Mouse (Mus musculus) liver, embryonic 13.5 days (tissue): ENCODE measurements around the gene Rwdd3. TPM values are rescaled to one million over a fixed set of nuclear protein-coding genes. Genes with fewer than 3 reads are reported as not detected.

Experiments
- ATAC-seq: fragments of 200-750 bp; cut with Nextera tagmentation; 2 replicates; pipeline ENCODE4 v1.8.0; 2017; ENCODE audit warnings: low read depth, mild to moderate bottlenecking, moderate number of reproducible peaks, moderate library complexity
- DNase-seq: peaks from one replicate; pipeline ENCODE4 v3.0.0; 2022
- H3K27ac ChIP-seq: fragments of 300-500 bp; sonication (generic); 2 replicates; pipeline ENCODE4 v1.5.1; 2015; ENCODE audit warnings: moderate library complexity, mild to moderate bottlenecking, inconsistent platforms
- H3K27me3 ChIP-seq: fragments of 300-500 bp; sonication (generic); 2 replicates; pipeline ENCODE4 v1.6.1; 2015; ENCODE audit warnings: mild to moderate bottlenecking, inconsistent platforms
- H3K36me3 ChIP-seq: fragments of 300-500 bp; sonication (generic); 2 replicates; pipeline ENCODE4 v1.6.1; 2015; ENCODE audit warnings: mild to moderate bottlenecking, inconsistent platforms
- H3K4me1 ChIP-seq: fragments of 300-500 bp; sonication (generic); replicated peaks from 2 replicates; pipeline ENCODE4 v1.6.1; 2015; ENCODE audit warnings: inconsistent platforms
- H3K4me2 ChIP-seq: fragments of 300-500 bp; sonication (generic); 2 replicates; pipeline ENCODE4 v1.6.1; 2015; ENCODE audit warnings: inconsistent platforms, mild to moderate bottlenecking, moderate library complexity
- H3K4me3 ChIP-seq: fragments of 300-500 bp; sonication (generic); replicated peaks from 2 replicates; pipeline ENCODE4 v1.5.1; 2015; ENCODE audit warnings: mild to moderate bottlenecking, inconsistent platforms
- H3K9ac ChIP-seq: fragments of 300-500 bp; sonication (generic); 2 replicates; pipeline ENCODE4 v1.6.1; 2015; ENCODE audit warnings: mild to moderate bottlenecking, inconsistent platforms
- H3K9me3 ChIP-seq: fragments of 300-500 bp; sonication (generic); replicated peaks from 2 replicates; pipeline ENCODE4 v1.6.1; 2016; ENCODE audit warnings: inconsistent platforms
- WGBS: fragments of 180-500 bp; shearing (Covaris S2); methylation state at CpG from one replicate; pipeline ENCODE4 v1.1.7; 2015; ENCODE audit not compliant: insufficient replicate concordance; 5-methylcytosine and 5-hydroxymethylcytosine counted together
- polyA plus RNA-seq: library from polyadenylated mRNA; unstranded; fragments of >200 nt; fragmentation: Nextera tagmentation; extraction: Ambion mirVana; gene quantifications from 2 replicates; pipeline ENCODE4 v1.2.1, GENCODE M21; 2015

The Rwdd3 gene
- polyA plus RNA-seq, 1 experiment from 2014 or later: 1.9 TPM

DNA sequence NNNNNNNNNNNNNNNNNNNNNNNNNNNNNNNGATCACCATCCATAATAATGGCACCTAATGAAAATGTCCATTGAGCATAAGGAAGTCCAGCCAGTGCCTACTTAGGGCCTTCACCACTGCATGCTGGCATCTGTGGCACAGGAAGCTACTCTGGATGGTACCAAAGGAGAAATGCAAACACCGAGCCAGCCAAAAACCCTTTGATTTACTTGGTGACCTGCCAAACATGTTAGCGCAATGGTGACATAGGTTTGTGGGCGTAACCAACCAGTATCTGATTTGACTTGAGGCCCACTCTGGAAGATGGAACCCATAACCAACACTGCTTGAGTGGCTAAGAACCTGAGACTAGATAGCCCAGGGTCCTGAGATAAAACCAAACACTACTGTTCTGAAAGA, 13.7 kb upstream of the Rwdd3 start:
- peaks cover 9% of the 10 kb centered on the region for H3K4me1 ChIP-seq
- H3K4me2 ChIP-seq: no peak overlapping the region
- H3K9me3 ChIP-seq: no peaks in the 10 kb centered on the region
- WGBS: 84% methylated on average over 3 of the region's 3 CpGs
- ATAC-seq: no peak
- H3K27ac ChIP-seq: no peak overlapping the region
- no peaks in the 10 kb centered on the region for H3K27me3 ChIP-seq
- H3K36me3 ChIP-seq: no peaks in the 10 kb centered on the region
- no peak overlapping the region for H3K9ac ChIP-seq
- DNase-seq: no peak
- no peak overlapping the region for H3K4me3 ChIP-seq

DNA sequence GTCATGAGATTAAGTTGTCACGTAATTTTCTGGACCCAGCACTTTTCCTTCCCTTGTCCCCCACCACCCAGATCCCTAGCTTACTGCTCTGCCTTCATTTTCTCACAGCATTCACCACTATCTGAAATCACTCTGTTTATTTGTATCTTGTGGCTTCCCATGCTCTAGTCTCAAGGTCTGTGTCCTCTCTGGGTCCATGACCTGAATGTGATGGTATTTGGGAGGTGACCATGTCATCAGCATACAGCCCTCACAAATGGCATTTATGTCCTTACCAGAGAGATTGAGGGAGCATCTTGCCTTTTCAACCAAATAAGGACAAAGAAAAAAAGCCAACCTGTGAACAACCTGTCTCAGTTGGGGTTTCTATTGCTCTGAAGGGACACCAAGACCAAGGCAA, 4.5 kb upstream of the Rwdd3 start:
- H3K27me3 ChIP-seq: no peaks in the 10 kb centered on the region
- H3K4me3 ChIP-seq: no peak overlapping the region
- ATAC-seq (no peak), DNase-seq (no peak)
- no peaks in the 10 kb centered on the region for H3K36me3 ChIP-seq
- no peak overlapping the region for H3K9ac ChIP-seq
- WGBS: 86% methylated on average over 1 of the region's 1 CpGs
- peaks cover 32% of the 10 kb centered on the region for H3K4me1 ChIP-seq
- H3K9me3 ChIP-seq: 0 out of 2 replicates have a peak, but pooled peaks cover 3% of the 10 kb centered on the region
- H3K27ac ChIP-seq: no peak overlapping the region
- H3K4me2 ChIP-seq: no peak overlapping the region

DNA sequence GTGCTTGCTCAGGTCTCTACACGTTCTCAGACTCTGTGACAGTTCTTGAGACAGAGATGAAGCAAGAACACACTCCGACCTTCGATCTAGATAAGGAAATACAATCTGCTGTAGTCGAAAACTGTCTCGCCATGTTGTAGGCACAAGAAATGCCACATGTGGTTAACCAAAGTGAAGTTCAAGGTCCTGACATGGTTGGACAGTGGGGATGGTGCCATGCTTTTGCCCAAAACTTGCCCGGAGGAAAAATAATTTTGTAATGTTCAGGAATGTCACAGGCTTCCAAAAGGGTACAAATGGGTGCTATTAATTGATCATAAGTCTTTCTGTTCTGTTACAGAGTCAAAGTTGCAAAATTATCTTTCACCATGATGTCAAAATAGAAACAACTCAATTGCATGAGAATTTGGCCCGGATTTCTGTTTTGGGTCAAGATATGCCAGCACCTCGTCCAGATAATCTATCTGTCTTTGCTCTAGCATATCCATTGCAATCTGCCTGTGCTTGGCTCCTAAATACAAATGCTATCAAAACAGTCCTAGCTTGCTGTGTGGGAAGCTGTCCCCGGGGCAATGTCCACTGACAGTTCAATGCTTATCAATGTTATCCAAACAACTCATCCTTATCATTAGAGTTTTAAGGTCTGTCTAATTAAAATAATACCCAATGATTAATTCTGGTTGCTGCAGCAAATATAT, 2.9 kb upstream of the Rwdd3 start:
- no peaks in the 10 kb centered on the region for H3K36me3 ChIP-seq
- H3K4me3 ChIP-seq: no peak overlapping the region
- no peak overlapping the region for H3K27ac ChIP-seq
- no peak for DNase-seq
- H3K9ac ChIP-seq: no peak overlapping the region
- no peaks in the 10 kb centered on the region for H3K27me3 ChIP-seq
- peaks cover 48% of the 10 kb centered on the region for H3K4me1 ChIP-seq
- H3K4me2 ChIP-seq: no peak overlapping the region
- no peak for ATAC-seq
- WGBS: 30% methylated on average over 9 of the region's 9 CpGs
- H3K9me3 ChIP-seq: 0 out of 2 replicates have a peak, but pooled peaks cover 3% of the 10 kb centered on the region

DNA sequence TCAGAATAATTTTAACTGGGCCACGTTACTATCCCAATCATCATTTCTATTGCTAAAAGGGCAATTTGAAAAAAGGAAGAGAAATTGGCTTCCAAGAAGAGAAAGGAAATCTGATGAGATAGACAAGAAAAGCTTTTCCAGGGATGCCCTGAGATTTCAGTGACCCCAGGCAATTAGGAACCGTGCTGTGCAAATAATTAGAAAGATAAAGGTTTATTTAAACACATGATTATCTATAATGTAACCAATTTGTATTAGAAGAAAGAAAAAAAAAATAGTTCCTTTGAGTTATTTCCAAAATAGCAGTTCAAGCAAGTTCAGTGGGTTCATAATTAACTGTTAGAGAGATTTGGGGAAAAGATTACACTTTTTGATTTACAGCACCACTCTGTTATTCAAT, 1.2 kb upstream of the Rwdd3 start:
- WGBS: 72% methylated on average over 2 of the region's 2 CpGs
- H3K27ac ChIP-seq: no peak overlapping the region
- no peaks in the 10 kb centered on the region for H3K27me3 ChIP-seq
- H3K9me3 ChIP-seq: 0 out of 2 replicates have a peak, but pooled peaks cover 3% of the 10 kb centered on the region
- H3K4me1 ChIP-seq: peaks cover 55% of the 10 kb centered on the region
- ATAC-seq (no peak), DNase-seq (no peak)
- no peak overlapping the region for H3K4me2 ChIP-seq
- H3K4me3 ChIP-seq: no peak overlapping the region
- no peaks in the 10 kb centered on the region for H3K36me3 ChIP-seq
- no peak overlapping the region for H3K9ac ChIP-seq

DNA sequence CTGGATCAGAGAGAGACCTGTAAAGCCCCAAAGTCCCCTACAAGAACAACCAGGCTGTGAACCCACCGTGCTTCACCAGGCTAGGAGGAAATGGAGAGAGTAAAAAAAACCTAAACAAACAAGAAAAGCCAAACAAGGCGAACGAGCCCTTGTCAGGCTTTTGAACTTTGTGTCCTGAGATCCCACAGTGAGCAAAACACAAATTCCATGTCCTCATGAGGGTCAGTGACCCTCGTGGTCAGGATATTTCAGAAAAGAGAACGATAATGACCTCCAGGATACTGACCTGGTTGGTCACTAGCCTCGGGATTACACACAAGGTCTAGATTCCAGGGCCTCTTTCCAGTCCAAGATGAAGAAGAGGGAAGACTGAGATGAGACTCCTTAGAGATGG, 374 bp upstream of the Rwdd3 start:
- Histone ChIP-seq H3K4me1 (peaks cover 55% of the 10 kb centered on the region), H3K27ac (peak overlapping the region; percentile 60), H3K9ac (peak overlapping the region; percentile 68), H3K4me2 (peak overlapping the region; percentile 85), H3K9me3 (0 out of 2 replicates have a peak, but pooled peaks cover 3% of the 10 kb centered on the region), H3K4me3 (peak overlapping the region; percentile 63), H3K36me3 (no peaks in the 10 kb centered on the region), H3K27me3 (no peaks in the 10 kb centered on the region)
- no peak for DNase-seq
- 24% methylated on average over 6 of the region's 6 CpGs for WGBS
- no peak for ATAC-seq

DNA sequence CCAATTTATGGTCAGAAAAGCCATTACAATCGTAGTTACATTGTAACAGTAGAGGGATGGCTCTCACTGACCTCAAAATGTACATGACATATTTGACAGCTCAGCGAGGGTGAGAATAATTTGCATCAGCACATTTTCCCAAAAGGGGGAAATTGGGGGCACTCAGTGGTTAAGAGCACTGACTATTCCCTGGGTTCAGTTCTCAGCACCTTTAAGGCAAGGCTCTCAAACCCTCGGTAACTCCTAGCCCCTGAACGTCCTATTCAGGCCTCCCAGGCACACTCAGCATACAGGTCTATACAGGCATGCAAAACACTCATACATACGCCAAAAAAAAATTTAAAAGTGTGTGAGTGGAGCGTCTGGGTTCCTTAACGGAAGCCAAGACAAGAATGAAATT, 864 bp downstream of the Rwdd3 start:
- Histone ChIP-seq H3K36me3 (no peaks in the 10 kb centered on the region), H3K4me1 (peaks cover 55% of the 10 kb centered on the region), H3K27me3 (no peaks in the 10 kb centered on the region), H3K9ac (peak overlapping the region; percentile 68), H3K27ac (no peak overlapping the region), H3K4me2 (peak overlapping the region; percentile 85), H3K4me3 (peak overlapping the region; percentile 63), H3K9me3 (no peaks in the 10 kb centered on the region)
- no peak for ATAC-seq
- DNase-seq: no peak
- WGBS: 43% methylated on average over 7 of the region's 7 CpGs

DNA sequence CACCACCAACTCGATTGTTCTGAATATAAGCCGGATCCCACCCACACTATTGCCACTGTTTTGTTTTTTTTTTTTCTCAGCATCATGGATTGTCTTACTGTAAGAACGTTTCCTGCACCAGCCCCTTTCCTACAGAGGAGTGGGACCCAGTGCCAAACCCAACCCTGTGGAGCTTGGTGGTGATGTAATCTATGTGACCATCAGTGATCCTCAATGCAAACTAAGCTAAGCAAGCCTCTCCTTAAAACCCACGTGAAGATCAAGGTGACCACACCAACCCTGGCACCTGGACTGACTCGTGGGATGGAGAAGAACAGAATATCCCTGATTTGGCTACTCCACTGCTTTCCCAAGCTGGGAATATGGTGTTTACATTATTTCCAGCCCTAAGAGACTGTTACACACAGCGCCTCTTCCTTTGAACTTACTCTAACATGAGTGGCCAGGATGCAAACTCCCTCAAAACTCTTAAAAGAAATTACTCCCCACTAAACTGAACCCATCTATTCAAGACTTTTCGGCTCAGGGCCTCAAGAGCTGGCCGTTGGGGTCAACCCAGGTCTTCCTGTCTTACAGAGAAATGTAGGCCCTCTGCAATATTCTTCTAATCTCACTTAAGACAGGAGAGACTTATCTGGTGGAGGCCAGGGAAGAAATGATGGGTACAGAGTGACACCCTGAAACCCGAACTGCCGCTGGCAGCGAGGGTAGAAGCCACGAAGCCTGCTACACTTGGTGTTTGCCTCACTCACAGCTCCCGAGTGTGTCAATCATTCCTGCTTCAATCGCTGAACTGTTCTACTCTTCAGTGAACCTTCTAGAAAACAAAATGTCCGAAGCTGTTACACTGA, 2.2 kb downstream of the Rwdd3 start:
- no peaks in the 10 kb centered on the region for H3K9me3 ChIP-seq
- peak overlapping the region; percentile 8; the same call in 1 of the 2 replicates for H3K9ac ChIP-seq
- no peak overlapping the region for H3K4me3 ChIP-seq
- DNase-seq (peak; percentile 23), ATAC-seq (peak; percentile 34)
- H3K27me3 ChIP-seq: no peaks in the 10 kb centered on the region
- H3K27ac ChIP-seq: 0 out of 2 replicates have a peak overlapping the region, but pooled peaks have one; percentile 18
- H3K4me1 ChIP-seq: peaks cover 42% of the 10 kb centered on the region
- 44% methylated on average over 15 of the region's 15 CpGs for WGBS
- H3K36me3 ChIP-seq: no peaks in the 10 kb centered on the region
- H3K4me2 ChIP-seq: no peak overlapping the region

DNA sequence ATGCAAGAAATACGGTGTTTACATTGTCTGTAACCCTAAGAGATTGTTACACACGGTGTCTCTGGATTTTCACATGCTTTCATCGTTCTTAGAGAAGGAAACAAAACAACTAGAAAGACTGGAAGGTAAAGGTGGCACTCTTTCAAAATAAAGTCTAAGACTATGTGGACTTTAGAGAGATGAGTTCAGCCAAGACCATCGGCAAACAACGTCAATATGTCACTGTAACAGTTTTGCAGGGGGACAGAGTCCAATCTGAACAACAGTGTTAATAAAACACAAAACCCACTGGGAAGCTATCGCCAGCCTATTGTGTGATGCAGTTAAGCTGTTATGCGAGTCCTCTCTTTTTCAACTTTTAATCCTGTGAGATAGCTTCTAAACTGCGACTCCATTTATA, 2.9 kb downstream of the Rwdd3 start:
- no peak overlapping the region for H3K4me3 ChIP-seq
- no peak for ATAC-seq
- 81% methylated on average over 8 of the region's 8 CpGs for WGBS
- H3K4me1 ChIP-seq: peaks cover 40% of the 10 kb centered on the region
- H3K9me3 ChIP-seq: no peaks in the 10 kb centered on the region
- no peak overlapping the region for H3K27ac ChIP-seq
- no peak overlapping the region for H3K9ac ChIP-seq
- no peak for DNase-seq
- H3K27me3 ChIP-seq: no peaks in the 10 kb centered on the region
- H3K4me2 ChIP-seq: no peak overlapping the region
- H3K36me3 ChIP-seq: no peaks in the 10 kb centered on the region

DNA sequence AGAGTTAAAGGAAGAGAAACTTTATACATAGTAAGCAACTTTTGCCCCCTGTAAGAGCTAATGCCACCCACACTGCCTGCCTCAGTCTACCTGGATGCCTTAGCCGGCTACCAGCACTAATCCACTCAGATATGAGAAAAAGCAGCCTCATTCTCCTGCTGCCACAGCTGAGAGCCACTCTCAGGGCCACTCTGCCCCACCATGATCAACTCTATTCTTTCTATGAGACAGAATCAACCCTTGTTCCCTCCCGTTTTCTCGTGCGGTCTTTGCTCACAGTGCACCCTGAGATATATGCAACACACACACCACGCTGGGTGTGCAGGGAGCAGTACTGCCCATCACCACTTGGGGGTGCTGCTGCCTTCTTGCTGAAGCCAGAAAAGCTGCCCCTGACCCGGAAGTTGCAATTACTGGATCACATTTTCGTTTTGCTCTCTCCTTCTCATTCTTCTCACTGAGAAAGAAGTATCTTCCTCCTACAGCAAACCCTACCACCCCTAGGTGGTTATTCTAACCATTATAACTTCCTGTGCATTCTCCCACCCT, 8.2 kb downstream of the Rwdd3 start:
- Histone ChIP-seq H3K9me3 (no peaks in the 10 kb centered on the region), H3K9ac (no peak overlapping the region), H3K4me3 (no peak overlapping the region), H3K27ac (no peak overlapping the region), H3K4me1 (peaks cover 12% of the 10 kb centered on the region), H3K4me2 (peak overlapping the region; percentile 27; the same call in 1 of the 2 replicates), H3K27me3 (no peaks in the 10 kb centered on the region), H3K36me3 (no peaks in the 10 kb centered on the region)
- 26% methylated on average over 7 of the region's 7 CpGs for WGBS
- peak; percentile 77 for ATAC-seq
- peak; percentile 78 for DNase-seq

DNA sequence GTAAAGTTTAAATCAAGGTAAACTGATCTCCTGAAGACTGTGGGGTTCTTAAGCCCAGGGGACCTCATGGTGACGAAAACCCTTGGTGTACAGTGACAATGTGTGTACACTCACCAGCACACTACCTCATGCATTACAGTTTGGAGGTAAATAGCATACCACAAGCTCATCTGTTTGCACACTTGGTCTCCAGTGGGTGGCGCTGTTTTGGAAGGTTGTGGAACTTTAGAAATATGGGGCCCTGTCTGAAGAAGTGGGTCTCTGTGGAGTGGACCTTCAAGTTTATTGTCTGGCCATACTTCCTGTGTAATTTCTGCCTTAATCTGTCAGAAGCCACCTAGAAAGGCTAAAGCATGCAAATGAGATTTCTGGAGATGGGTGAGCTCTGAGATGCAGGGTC, 9.8 kb downstream of the Rwdd3 start:
- Histone ChIP-seq H3K27me3 (no peaks in the 10 kb centered on the region), H3K4me1 (peaks cover 12% of the 10 kb centered on the region), H3K27ac (no peak overlapping the region), H3K36me3 (no peaks in the 10 kb centered on the region), H3K4me3 (no peak overlapping the region), H3K9me3 (no peaks in the 10 kb centered on the region), H3K9ac (no peak overlapping the region), H3K4me2 (no peak overlapping the region)
- ATAC-seq (no peak), DNase-seq (no peak)
- WGBS: 35% methylated on average over 2 of the region's 2 CpGs

DNA sequence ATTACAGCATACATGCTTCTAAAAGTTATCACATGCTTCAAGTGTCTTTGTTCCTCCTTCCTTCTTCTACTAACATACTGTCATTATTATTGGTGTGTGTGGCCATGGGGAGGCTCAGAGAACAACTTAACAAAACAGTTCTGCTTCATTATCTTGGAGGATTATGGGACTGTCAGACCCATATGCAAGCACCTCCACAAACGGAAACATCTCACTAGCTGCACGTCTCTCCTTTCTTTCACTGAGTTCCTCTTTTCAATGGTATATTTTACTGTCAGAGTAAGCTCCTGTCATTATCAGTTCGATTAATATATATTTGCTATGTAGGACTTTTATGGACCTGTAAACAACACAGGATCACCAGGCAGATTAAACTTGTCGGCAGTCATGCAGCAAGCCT, 11.1 kb downstream of the Rwdd3 start:
- no peak for DNase-seq
- no peak overlapping the region for H3K9ac ChIP-seq
- H3K27ac ChIP-seq: no peak overlapping the region
- no peaks in the 10 kb centered on the region for H3K27me3 ChIP-seq
- H3K4me1 ChIP-seq: peaks cover 12% of the 10 kb centered on the region
- H3K4me2 ChIP-seq: no peak overlapping the region
- no peak for ATAC-seq
- no peaks in the 10 kb centered on the region for H3K36me3 ChIP-seq
- 26% methylated on average over 4 of the region's 4 CpGs for whole genome bisulfite sequencing
- H3K4me3 ChIP-seq: no peak overlapping the region
- no peaks in the 10 kb centered on the region for H3K9me3 ChIP-seq
